Mouse (Mus musculus) stomach, embryonic 14.5 days (tissue): ENCODE data around the gene Mef2a. TPM values are rescaled to one million over a fixed set of nuclear protein-coding genes. Genes with fewer than 3 reads are reported as not detected.

Experiments
- ATAC-seq: fragments of 200-750 bp; cut with Nextera tagmentation; 2 replicates; pipeline ENCODE4 v1.8.0; 2017; ENCODE audit warnings: low read depth, moderate TSS enrichment; ENCODE audit not compliant: insufficient number of reproducible peaks, insufficient read depth, low FRiP score
- H3K27ac ChIP-seq: fragments of 300-500 bp; sonication (generic); 2 replicates; pipeline ENCODE4 v1.5.1; 2014; ENCODE audit warnings: mild to moderate bottlenecking, low read length, moderate library complexity, mixed read lengths
- H3K27me3 ChIP-seq: fragments of 300-500 bp; sonication (generic); 2 replicates; pipeline ENCODE4 v1.6.1; 2014; ENCODE audit warnings: low read length, control low read depth, mixed read lengths; ENCODE audit not compliant: control insufficient read depth, insufficient read depth
- H3K36me3 ChIP-seq: fragments of 300-500 bp; sonication (generic); 2 replicates; pipeline ENCODE4 v1.6.1; 2014; ENCODE audit warnings: mild to moderate bottlenecking, control low read depth, low read length, moderate library complexity, mixed read lengths; ENCODE audit not compliant: control insufficient read depth, insufficient read depth
- H3K4me1 ChIP-seq: fragments of 300-500 bp; sonication (generic); 2 replicates; pipeline ENCODE4 v1.6.1; 2014; ENCODE audit warnings: low read length, control low read depth, mixed read lengths; ENCODE audit not compliant: control insufficient read depth, insufficient read depth
- H3K4me2 ChIP-seq: fragments of 300-500 bp; sonication (generic); replicated peaks from 2 replicates; pipeline ENCODE4 v1.6.1; 2014; ENCODE audit warnings: low read depth, low read length, control low read depth
- H3K4me3 ChIP-seq: fragments of 300-500 bp; sonication (generic); 2 replicates; pipeline ENCODE4 v1.5.1; 2014; ENCODE audit warnings: low read depth, low read length, control low read depth
- H3K9ac ChIP-seq: fragments of 300-500 bp; sonication (generic); replicated peaks from 2 replicates; pipeline ENCODE4 v1.6.1; 2014; ENCODE audit warnings: low read depth, mild to moderate bottlenecking, control low read depth, low read length, moderate library complexity, mixed read lengths
- H3K9me3 ChIP-seq: fragments of 300-500 bp; sonication (generic); 2 replicates; pipeline ENCODE4 v1.6.1; 2016; ENCODE audit warnings: low read depth, low read length, control low read depth; ENCODE audit not compliant: control insufficient read depth
- WGBS: fragments of 180-500 bp; shearing (Covaris S2); extraction: QIAGEN DNeasy Blood & Tissue Kit; methylation state at CpG from one replicate; pipeline ENCODE4 v1.1.7; 2014; 5-methylcytosine and 5-hydroxymethylcytosine counted together
- polyA plus RNA-seq: library from polyadenylated mRNA; unstranded; fragments of >200 nt; fragmentation: Nextera tagmentation; extraction: Ambion mirVana; gene quantifications from 2 replicates; pipeline ENCODE4 v1.2.1, GENCODE M21; 2014

Gene Mef2a
- polyA plus RNA-seq, 1 experiment from 2014 or later: 48.0 TPM

DNA sequence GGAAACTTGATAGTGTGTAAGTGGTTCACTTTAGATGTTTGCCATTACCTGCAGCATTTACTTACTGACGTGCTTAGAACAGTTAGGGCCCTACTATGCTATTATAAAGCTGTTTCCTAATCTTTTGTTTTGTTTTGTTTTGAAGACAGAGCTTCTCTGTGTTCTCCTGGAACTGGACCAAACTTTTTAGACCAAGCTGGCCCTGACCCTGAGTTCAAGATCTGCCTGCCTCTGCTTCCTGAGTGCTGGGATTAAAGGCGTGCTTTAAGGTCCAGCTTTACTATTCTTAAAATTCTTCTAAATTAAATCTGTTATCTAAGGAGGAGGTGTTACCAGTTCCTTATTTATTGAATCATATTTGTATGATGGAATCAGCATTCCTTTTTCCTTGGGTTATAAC lies 126.6 kb downstream of the Mef2a start:
- Histone ChIP-seq H3K36me3 (no peaks in the 10 kb centered on the region; the same call in none of the 2 replicates), H3K4me2 (no peak overlapping the region), H3K4me1 (0 out of 2 replicates have a peak, but pooled peaks cover 3% of the 10 kb centered on the region), H3K9ac (no peak overlapping the region), H3K4me3 (no peak overlapping the region), H3K27me3 (no peaks in the 10 kb centered on the region), H3K27ac (no peak overlapping the region), H3K9me3 (no peaks in the 10 kb centered on the region)
- 91% methylated on average over 2 of the region's 2 CpGs for WGBS
- no peak for ATAC-seq

DNA sequence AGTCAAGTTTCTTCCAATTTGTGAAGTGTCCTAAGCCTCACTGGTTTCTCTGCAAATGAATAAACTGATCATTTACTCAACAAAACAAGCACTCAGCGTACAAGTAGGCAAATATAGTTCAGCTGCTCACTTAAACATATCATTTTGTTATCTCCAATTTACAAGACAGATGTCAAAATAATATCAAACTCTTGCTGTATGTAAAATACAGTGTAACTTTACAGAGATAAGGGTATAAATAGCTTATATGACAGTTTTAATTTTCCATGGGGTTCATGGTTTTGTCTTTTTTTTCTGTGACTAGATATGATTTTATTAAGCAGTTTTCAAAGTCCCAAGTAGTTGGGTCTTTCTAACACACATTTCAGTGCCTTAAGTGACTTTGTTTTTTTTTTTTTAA lies 127.4 kb downstream of the Mef2a start:
- H3K27ac ChIP-seq: no peak overlapping the region
- no peaks in the 10 kb centered on the region for H3K27me3 ChIP-seq
- no peak overlapping the region for H3K4me3 ChIP-seq
- H3K36me3 ChIP-seq: no peaks in the 10 kb centered on the region; the same call in none of the 2 replicates
- H3K9me3 ChIP-seq: no peaks in the 10 kb centered on the region
- ATAC-seq: no peak
- H3K4me1 ChIP-seq: 0 out of 2 replicates have a peak, but pooled peaks cover 3% of the 10 kb centered on the region
- no peak overlapping the region for H3K4me2 ChIP-seq
- WGBS: 72% methylated on average over 1 of the region's 1 CpGs
- H3K9ac ChIP-seq: no peak overlapping the region

DNA sequence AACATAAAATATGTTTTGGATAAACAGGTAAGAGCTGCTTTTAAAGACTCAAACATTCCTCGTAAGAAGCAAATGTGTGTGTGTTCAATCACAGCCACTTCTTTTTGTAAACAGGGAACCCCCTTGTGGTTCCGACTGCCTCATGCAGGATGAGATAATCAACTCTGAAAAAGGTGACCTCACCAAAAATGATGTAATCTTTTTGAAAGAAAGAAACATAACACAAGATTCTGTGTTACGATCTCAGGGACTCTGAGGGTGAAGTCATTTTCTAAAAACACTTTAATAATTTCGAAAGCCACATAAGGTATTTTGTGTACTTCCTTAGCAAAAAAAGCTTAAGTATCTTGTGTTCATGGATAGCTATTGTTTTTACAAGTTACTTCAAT lies 128.8 kb downstream of the Mef2a start:
- H3K9ac ChIP-seq: no peak overlapping the region
- 50% methylated on average over 4 of the region's 4 CpGs for WGBS
- H3K4me3 ChIP-seq: no peak overlapping the region
- H3K4me2 ChIP-seq: no peak overlapping the region
- no peaks in the 10 kb centered on the region; the same call in none of the 2 replicates for H3K36me3 ChIP-seq
- H3K27ac ChIP-seq: no peak overlapping the region
- no peak for ATAC-seq
- no peaks in the 10 kb centered on the region for H3K27me3 ChIP-seq
- H3K4me1 ChIP-seq: 0 out of 2 replicates have a peak, but pooled peaks cover 3% of the 10 kb centered on the region
- no peaks in the 10 kb centered on the region for H3K9me3 ChIP-seq

DNA sequence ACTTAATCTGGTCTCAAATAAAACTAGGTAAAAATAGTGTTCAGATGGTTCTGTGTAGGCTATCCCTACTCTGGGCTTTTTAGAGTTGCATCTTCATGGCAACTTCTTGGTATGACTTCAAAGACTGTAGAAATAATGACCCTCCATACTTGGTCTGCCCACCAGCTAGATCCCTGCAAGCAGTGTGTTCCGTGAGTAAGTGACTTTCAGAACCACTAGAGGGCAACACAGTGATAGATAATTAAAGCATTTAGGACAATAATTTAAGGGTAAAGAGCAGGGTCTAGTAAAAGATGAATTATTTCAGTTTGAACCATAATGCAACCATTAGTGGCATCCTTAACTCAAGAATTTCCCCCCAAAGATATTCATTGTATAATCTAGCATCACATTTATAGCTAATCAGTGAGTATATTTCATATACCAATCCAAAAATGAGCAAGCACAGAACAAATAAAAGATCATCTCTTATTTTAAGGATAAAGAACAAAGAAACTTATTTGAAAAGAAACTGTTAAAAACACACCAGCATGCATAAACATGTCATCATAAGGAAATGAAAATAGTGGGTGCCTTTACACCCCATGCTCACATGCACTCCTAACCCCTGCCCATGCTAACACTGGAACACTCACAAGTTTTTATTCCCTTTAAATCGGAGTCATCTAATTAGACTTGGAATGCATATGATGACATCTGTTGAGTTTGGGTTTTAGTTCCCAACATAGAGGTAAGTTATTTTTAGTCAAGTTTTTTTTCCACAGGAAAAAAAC lies 129.4 kb downstream of the Mef2a start:
- no peak for ATAC-seq

DNA sequence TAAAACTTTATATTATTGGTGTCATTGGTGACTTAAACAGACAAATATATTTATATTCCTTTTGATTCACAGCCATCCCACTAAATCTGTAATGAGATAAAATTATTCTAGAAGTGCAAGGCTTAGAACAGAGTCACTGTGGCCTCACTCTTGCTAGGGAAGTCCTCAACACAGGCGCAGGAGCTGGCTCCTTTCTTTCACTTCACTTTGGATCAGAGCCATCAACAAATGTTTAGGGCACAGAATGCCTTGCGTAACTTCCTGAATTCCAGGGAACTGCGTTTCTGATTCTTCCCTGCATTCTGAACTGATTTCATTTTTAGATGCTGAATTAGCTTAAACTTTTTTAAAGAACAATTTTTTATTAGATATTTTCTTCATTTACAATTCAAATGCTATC lies 130.7 kb downstream of the Mef2a start:
- no peak for ATAC-seq
- no peak overlapping the region for H3K9ac ChIP-seq
- WGBS: 82% methylated on average over 3 of the region's 3 CpGs
- H3K27me3 ChIP-seq: no peaks in the 10 kb centered on the region
- peaks cover 5% of the 10 kb centered on the region; the same call in 1 of the 2 replicates for H3K36me3 ChIP-seq
- H3K9me3 ChIP-seq: no peaks in the 10 kb centered on the region
- no peak overlapping the region for H3K4me2 ChIP-seq
- H3K27ac ChIP-seq: no peak overlapping the region
- no peak overlapping the region for H3K4me3 ChIP-seq
- 0 out of 2 replicates have a peak, but pooled peaks cover 3% of the 10 kb centered on the region for H3K4me1 ChIP-seq

More for the DNA sequence above, 129.4 kb downstream of the Mef2a start:
- 0 out of 2 replicates have a peak, but pooled peaks cover 3% of the 10 kb centered on the region for H3K4me1 ChIP-seq
- H3K27ac ChIP-seq: no peak overlapping the region
- no peaks in the 10 kb centered on the region for H3K27me3 ChIP-seq
- no peak overlapping the region for H3K4me2 ChIP-seq
- 48% methylated on average over 2 of the region's 2 CpGs for WGBS
- no peak overlapping the region for H3K9ac ChIP-seq
- no peaks in the 10 kb centered on the region for H3K9me3 ChIP-seq
- no peaks in the 10 kb centered on the region; the same call in none of the 2 replicates for H3K36me3 ChIP-seq
- no peak overlapping the region for H3K4me3 ChIP-seq

DNA sequence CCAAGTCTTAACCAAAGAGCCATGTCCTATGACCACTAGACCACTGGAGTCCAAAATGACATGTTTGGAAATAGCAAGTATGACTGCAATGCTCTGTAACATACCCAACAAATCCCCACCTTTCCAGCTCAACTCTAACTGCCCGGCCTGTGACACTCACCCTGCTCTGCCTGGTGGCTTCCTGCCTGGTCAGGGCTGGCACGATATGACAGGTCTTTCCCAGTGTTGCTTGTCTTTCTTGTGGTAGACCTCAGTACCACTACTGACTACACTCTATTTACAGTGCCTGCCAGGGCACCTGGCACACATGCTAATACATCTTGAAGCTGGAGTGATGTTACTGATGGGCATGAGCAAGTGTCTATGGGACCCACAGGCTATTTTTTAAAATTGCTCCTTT lies 134.9 kb downstream of the Mef2a start:
- Histone ChIP-seq H3K27me3 (no peaks in the 10 kb centered on the region), H3K27ac (no peak overlapping the region), H3K4me2 (no peak overlapping the region), H3K9me3 (no peaks in the 10 kb centered on the region), H3K9ac (no peak overlapping the region), H3K4me1 (no peaks in the 10 kb centered on the region), H3K4me3 (no peak overlapping the region), H3K36me3 (peaks cover 22% of the 10 kb centered on the region)
- ATAC-seq: no peak
- 90% methylated on average over 2 of the region's 2 CpGs for WGBS

DNA sequence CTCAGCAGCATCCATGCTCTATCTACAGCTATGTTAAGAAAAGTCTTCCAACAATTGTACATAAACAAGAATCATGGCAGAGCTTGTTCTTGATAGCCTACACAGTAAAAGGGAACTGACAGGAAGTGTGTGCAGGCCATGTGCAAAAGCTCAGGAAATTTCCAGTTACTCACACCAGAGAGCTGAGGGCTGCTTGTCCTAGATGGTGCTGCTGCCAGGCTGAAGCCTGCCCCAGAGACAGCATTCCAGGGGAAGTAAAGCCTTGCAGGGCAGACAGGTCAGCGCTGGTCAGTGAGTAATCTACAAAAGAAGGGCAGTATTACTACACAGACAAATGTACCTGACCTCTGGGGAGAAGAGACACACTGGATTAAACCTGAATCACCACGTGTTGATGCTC lies 136.3 kb downstream of the Mef2a start:
- H3K27me3 ChIP-seq: no peaks in the 10 kb centered on the region
- peaks cover 29% of the 10 kb centered on the region for H3K36me3 ChIP-seq
- no peak overlapping the region for H3K9ac ChIP-seq
- no peaks in the 10 kb centered on the region for H3K9me3 ChIP-seq
- ATAC-seq: no peak
- H3K27ac ChIP-seq: no peak overlapping the region
- no peak overlapping the region for H3K4me3 ChIP-seq
- H3K4me1 ChIP-seq: no peaks in the 10 kb centered on the region
- 92% methylated on average over 2 of the region's 2 CpGs for WGBS
- no peak overlapping the region for H3K4me2 ChIP-seq

DNA sequence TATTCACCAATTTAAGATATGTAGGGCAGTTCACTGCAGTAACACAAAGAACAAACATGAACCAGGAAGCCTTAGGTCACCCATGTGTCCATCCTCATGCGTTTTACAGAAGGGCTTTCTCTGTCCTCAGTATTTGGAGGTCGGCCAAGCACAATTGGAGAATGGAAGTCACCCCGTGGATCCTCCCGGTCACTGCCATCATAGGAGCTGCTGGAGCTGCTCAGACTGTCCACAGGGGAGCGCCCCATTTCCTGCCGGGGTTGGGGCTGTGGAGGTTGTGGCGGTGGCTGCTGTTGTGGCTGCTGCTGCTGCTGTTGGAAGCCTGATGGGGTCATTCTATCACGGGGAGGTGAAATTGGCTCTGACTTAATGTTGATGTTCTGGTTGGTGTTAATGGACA lies 137.9 kb downstream of the Mef2a start:
- no peak overlapping the region for H3K4me3 ChIP-seq
- ATAC-seq: no peak
- H3K4me1 ChIP-seq: no peaks in the 10 kb centered on the region
- no peak overlapping the region for H3K4me2 ChIP-seq
- WGBS: 82% methylated on average over 8 of the region's 8 CpGs
- H3K9me3 ChIP-seq: no peaks in the 10 kb centered on the region
- no peak overlapping the region for H3K27ac ChIP-seq
- no peak overlapping the region for H3K9ac ChIP-seq
- H3K36me3 ChIP-seq: peaks cover 29% of the 10 kb centered on the region
- H3K27me3 ChIP-seq: no peaks in the 10 kb centered on the region
